Mouse (Mus musculus) lung, adult 2 months (tissue): ENCODE data around the gene Prrt3.

ENCODE experiments used
- CTCF ChIP-seq: fragments of 200-500 bp; IDR thresholded peaks from 2 replicates; pipeline ENCODE4 v1.5.1; 2011; ENCODE audit warnings: mild to moderate bottlenecking, low read length, control low read depth; ENCODE audit not compliant: insufficient read depth
- POLR2A ChIP-seq: fragments of 200-500 bp; IDR thresholded peaks from 2 replicates; pipeline ENCODE4 v1.6.1; 2011; ENCODE audit warnings: low read depth, mild to moderate bottlenecking, control low read depth, low read length, borderline replicate concordance; ENCODE audit errors: extremely low read depth

DNA sequence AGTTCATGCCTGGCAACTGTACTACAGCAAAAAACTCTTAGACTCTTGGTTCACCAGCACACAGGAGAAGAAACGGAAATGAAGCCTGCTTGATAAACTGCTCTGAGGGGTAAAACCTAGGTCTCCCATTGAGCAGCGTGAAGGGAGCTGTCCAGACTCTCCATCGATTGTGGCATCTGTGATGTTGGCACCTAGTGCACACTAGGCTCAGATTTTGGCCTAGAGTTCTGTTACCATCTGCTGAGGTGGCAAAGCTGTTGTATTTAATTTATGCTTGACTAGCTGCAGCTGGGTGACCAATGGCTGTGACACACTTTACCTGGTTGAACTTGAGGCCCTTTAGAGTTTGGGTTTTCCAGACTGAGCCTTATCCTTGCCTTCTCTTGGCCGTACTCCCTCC, 54.1 kb downstream of the Prrt3 start:
- TF ChIP-seq CTCF = no peak
- TF ChIP-seq POLR2A = no peak
